Mouse (Mus musculus) frontal cortex, adult 2 months (tissue): ENCODE measurements around the gene Aar2. TPM values are rescaled to one million over a fixed set of nuclear protein-coding genes. Genes with fewer than 3 reads are reported as not detected.
"Not testable (repeated sequence)": the region's sequence is repeated elsewhere in the genome, so short reads cannot be mapped to it uniquely, and the experiment has no call there.

Experiments
- DNase-seq, 2 experiments: peaks; one replicate each; pipeline ENCODE4 v3.0.0; 2022; ENCODE audit warnings: low spot score in 1 of 2; ENCODE audit errors: extremely low spot score in 1 of 2
- polyA plus RNA-seq: library from polyadenylated mRNA; depleted of rRNA; stranded (reverse); fragments of >200 nt; gene quantifications from 2 replicates; pipeline ENCODE4 v1.2.3, GENCODE M21; 2012; rRNA removed

Aar2 gene
- 31.9 and 33.2 TPM in 2 replicates for polyA plus RNA-seq

GRCm38 (mm10) chr2:156547123-156547891 lies at the start of gene Aar2:
Aar2 (plus strand) TSS chr2:156547584.
- peak in 1 of 2 experiments; percentile 83 for DNase-seq

GRCm38 (mm10) chr2:156497915-156498314 lies 49.5 kb upstream of the Aar2 start:
- DNase-seq: peak in 1 of 2 experiments; percentile 80

GRCm38 (mm10) chr2:156501025-156501424 lies 46.4 kb upstream of the Aar2 start:
- no peak for DNase-seq

- DNase-seq: no peak
Measured at GRCm38 (mm10) chr2:156505533-156505932, 41.9 kb upstream of the Aar2 start.

- peak in 1 of 2 experiments; percentile 51 for DNase-seq
Measured at GRCm38 (mm10) chr2:156512028-156512427, 35.4 kb upstream of the Aar2 start.

- no peak for DNase-seq
Measured at GRCm38 (mm10) chr2:156512561-156512960, 34.8 kb upstream of the Aar2 start.

GRCm38 (mm10) chr2:156515102-156515501 lies 32.3 kb upstream of the Aar2 start:
- DNase-seq: no peak

GRCm38 (mm10) chr2:156515565-156516185 lies 31.7 kb upstream of the Aar2 start:
- DNase-seq: peak; percentile 58 to 94

GRCm38 (mm10) chr2:156516678-156517077 lies 30.7 kb upstream of the Aar2 start:
- not testable (repeated sequence) for DNase-seq

GRCm38 (mm10) chr2:156518306-156518705 lies 29.1 kb upstream of the Aar2 start:
- DNase-seq: peak in 1 of 2 experiments; percentile 59

- no peak for DNase-seq
Measured at GRCm38 (mm10) chr2:156519584-156519983, 27.8 kb upstream of the Aar2 start.

- no peak for DNase-seq
Measured at GRCm38 (mm10) chr2:156522994-156523393, 24.4 kb upstream of the Aar2 start.

GRCm38 (mm10) chr2:156524078-156524477 lies 23.3 kb upstream of the Aar2 start:
- DNase-seq: no peak

GRCm38 (mm10) chr2:156529726-156530125 lies 17.7 kb upstream of the Aar2 start:
- peak in 1 of 2 experiments; percentile 59 for DNase-seq

GRCm38 (mm10) chr2:156533160-156533559 lies 14.2 kb upstream of the Aar2 start:
- no peak for DNase-seq

- no peak for DNase-seq
Measured at GRCm38 (mm10) chr2:156538817-156539555, 8.4 kb upstream of the Aar2 start.

- DNase-seq: no peak
Measured at GRCm38 (mm10) chr2:156540991-156541390, 6.4 kb upstream of the Aar2 start.

GRCm38 (mm10) chr2:156542410-156542809 lies 5.0 kb upstream of the Aar2 start:
- DNase-seq: no peak

GRCm38 (mm10) chr2:156543804-156544203 lies 3.6 kb upstream of the Aar2 start:
- DNase-seq: no peak

GRCm38 (mm10) chr2:156552421-156552820 lies 5.0 kb downstream of the Aar2 start:
- DNase-seq: no peak

GRCm38 (mm10) chr2:156561808-156562207 lies 14.4 kb downstream of the Aar2 start:
- DNase-seq: no peak
